Mouse (Mus musculus) limb, embryonic 14.5 days (tissue): ENCODE results near the gene Rab4a. TPM values are rescaled to one million over a fixed set of nuclear protein-coding genes. Genes with fewer than 3 reads are reported as not detected.

ENCODE experiments used
- ATAC-seq: fragments of 200-750 bp; cut with Nextera tagmentation; 2 replicates; pipeline ENCODE4 v1.8.0; 2017; ENCODE audit warnings: low read depth, moderate number of reproducible peaks, moderate TSS enrichment; ENCODE audit not compliant: low FRiP score
- DNase-seq: peaks from one replicate; pipeline ENCODE4 v3.0.0-alpha.2; 2015; ENCODE audit warnings: low spot score
- H3K27ac ChIP-seq: fragments of 300-500 bp; sonication (generic); replicated peaks from 2 replicates; pipeline ENCODE4 v1.5.1; 2014; ENCODE audit warnings: low read depth, mild to moderate bottlenecking, low read length, moderate library complexity, mixed read lengths
- H3K27me3 ChIP-seq: fragments of 300-500 bp; sonication (generic); 2 replicates; pipeline ENCODE4 v1.6.1; 2014; ENCODE audit warnings: low read length, mixed read lengths; ENCODE audit not compliant: control insufficient read depth, insufficient read depth
- H3K36me3 ChIP-seq: fragments of 300-500 bp; sonication (generic); 2 replicates; pipeline ENCODE4 v1.6.1; 2014; ENCODE audit warnings: mild to moderate bottlenecking, low read length, moderate library complexity, mixed read lengths; ENCODE audit not compliant: control insufficient read depth, insufficient read depth
- H3K4me1 ChIP-seq: fragments of 300-500 bp; sonication (generic); 2 replicates; pipeline ENCODE4 v1.6.1; 2014; ENCODE audit warnings: antibody characterized with exemption, low read length, mixed read lengths; ENCODE audit not compliant: control insufficient read depth, insufficient read depth
- H3K4me2 ChIP-seq: fragments of 300-500 bp; sonication (generic); replicated peaks from 2 replicates; pipeline ENCODE4 v1.6.1; 2014; ENCODE audit warnings: low read depth, mild to moderate bottlenecking, low read length, moderate library complexity; ENCODE audit not compliant: severe bottlenecking
- H3K4me3 ChIP-seq: fragments of 300-500 bp; sonication (generic); replicated peaks from 2 replicates; pipeline ENCODE4 v1.5.1; 2014; ENCODE audit warnings: low read length
- H3K9ac ChIP-seq: fragments of 300-500 bp; sonication (generic); 2 replicates; pipeline ENCODE4 v1.6.1; 2014; ENCODE audit warnings: mild to moderate bottlenecking, low read depth, low read length, moderate library complexity; ENCODE audit not compliant: severe bottlenecking
- H3K9me3 ChIP-seq: fragments of 300-500 bp; sonication (generic); 2 replicates; pipeline ENCODE4 v1.6.1; 2016; ENCODE audit warnings: low read length; ENCODE audit not compliant: control insufficient read depth
- POLR2A ChIP-seq: fragments of 200-500 bp; IDR thresholded peaks from 2 replicates; pipeline ENCODE4 v1.8.0; 2012; ENCODE audit warnings: inconsistent platforms, mild to moderate bottlenecking, moderate library complexity, borderline replicate concordance; ENCODE audit not compliant: insufficient read depth, insufficient read length; ENCODE audit errors: extremely low read depth
- WGBS: fragments of 180-500 bp; shearing (Covaris S2); extraction: QIAGEN DNeasy Blood & Tissue Kit; methylation state at CpG from one replicate; pipeline ENCODE4 v1.1.7; 2014; 5-methylcytosine and 5-hydroxymethylcytosine counted together
- polyA plus RNA-seq, 2 experiments: library from polyadenylated mRNA; depleted of rRNA in 1 of 2; stranded (reverse) in 1 of 2; unstranded in 1 of 2; fragments of >200 nt; fragmentation: Nextera tagmentation in 1 of 2; extraction: Ambion mirVana in 1 of 2; gene quantifications; 2 replicates each; pipeline versions ENCODE4 v1.2.1 to v1.2.3; 2012 to 2014

Gene Rab4a
- polyA plus RNA-seq, 2 experiments = 29.5 to 45.5 TPM

DNA sequence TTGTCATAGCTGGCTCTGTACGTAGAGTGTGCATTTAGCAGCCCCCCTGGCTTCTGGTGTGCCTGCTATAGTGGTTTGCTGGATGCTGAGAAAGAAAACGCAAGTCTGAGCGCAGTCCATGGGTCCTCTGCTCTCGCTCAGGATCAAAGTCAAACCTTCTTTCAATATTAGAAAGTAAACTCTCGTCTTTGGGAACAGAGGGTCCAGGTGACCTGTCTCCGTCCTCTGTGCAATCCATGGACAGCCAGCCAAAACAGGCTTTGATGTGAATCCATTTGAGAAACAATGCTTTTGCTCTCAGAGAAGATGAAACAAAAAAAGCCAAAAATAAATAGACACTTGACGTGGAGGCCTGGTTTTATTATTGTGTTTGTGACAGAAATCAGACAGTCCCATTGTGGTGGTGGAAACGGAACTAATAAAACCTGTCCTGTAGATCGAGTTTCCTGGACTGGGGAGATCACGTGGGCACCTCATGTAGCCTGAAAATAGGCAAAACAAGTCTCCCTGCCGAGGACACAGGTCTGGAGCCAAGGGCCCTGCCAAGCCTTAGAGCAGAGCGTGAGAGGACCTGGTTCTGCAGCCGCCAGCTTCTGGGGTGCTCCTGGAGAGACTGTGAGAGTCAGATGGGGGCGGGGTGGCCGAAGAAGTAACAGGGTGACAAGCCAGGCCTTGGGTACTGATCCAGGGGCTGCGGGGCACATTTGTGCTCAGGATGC, 7.5 kb downstream of the Rab4a start:
- Histone ChIP-seq H3K4me2 (no peak overlapping the region), H3K9ac (no peak overlapping the region), H3K27me3 (no peaks in the 10 kb centered on the region), H3K4me1 (peaks cover 8% of the 10 kb centered on the region), H3K9me3 (no peaks in the 10 kb centered on the region), H3K27ac (no peak overlapping the region), H3K4me3 (no peak overlapping the region), H3K36me3 (peaks cover 11% of the 10 kb centered on the region)
- ATAC-seq (no peak), DNase-seq (no peak)
- WGBS = 55% methylated on average over 16 of the region's 16 CpGs
- no peak for TF ChIP-seq POLR2A

DNA sequence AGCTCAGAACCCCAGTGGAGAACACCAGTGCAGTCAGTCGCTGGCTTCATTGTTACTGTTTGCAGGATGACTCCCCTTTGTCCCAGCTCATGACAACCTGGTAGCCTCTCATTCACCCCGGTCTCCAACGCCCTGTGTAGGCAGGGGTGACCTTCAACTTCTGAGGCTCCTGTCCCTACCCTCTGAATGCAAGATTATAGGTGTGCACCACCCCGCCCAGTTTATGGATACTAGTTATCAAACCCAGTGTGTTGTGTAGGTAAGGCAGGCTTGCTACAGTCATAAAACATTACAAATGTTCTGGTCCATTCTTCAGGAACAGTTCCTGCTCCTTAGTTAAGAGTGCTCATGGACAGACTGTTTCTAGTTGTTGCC, 8.1 kb downstream of the Rab4a start:
- WGBS = 81% methylated on average over 4 of the region's 4 CpGs
- no peak for TF ChIP-seq POLR2A
- Histone ChIP-seq H3K36me3 (peaks cover 11% of the 10 kb centered on the region), H3K27me3 (no peaks in the 10 kb centered on the region), H3K27ac (no peak overlapping the region), H3K4me1 (peaks cover 8% of the 10 kb centered on the region), H3K4me2 (no peak overlapping the region), H3K4me3 (no peak overlapping the region), H3K9me3 (no peaks in the 10 kb centered on the region), H3K9ac (no peak overlapping the region)
- no peak for DNase-seq
- no peak for ATAC-seq

DNA sequence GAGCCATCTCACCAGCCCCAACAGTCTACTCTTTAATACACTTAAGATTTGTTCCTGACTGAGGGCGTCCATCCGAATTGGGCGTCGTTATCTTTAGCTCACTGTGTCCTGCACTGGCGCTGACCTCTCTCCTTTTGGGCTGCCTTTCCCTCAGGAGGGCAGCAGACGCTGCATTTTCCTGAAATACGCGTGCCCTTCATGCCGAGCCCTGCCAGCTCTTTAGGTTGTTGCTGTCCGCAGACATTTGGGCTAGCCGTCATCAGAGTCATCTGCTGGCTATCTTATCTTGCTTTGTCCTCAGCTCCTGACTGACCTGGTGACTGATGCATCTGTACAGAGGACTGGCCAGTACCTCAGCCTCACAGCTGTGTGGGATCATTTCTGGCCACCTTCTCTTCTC, 9.5 kb downstream of the Rab4a start:
- H3K4me2 ChIP-seq = no peak overlapping the region
- DNase-seq (no peak), ATAC-seq (no peak)
- H3K27ac ChIP-seq = no peak overlapping the region
- H3K36me3 ChIP-seq = peaks cover 11% of the 10 kb centered on the region
- no peaks in the 10 kb centered on the region for H3K27me3 ChIP-seq
- no peak overlapping the region for H3K4me3 ChIP-seq
- peaks cover 8% of the 10 kb centered on the region for H3K4me1 ChIP-seq
- H3K9me3 ChIP-seq = no peaks in the 10 kb centered on the region
- TF ChIP-seq POLR2A = no peak
- 92% methylated on average over 11 of the region's 11 CpGs for WGBS
- H3K9ac ChIP-seq = no peak overlapping the region

DNA sequence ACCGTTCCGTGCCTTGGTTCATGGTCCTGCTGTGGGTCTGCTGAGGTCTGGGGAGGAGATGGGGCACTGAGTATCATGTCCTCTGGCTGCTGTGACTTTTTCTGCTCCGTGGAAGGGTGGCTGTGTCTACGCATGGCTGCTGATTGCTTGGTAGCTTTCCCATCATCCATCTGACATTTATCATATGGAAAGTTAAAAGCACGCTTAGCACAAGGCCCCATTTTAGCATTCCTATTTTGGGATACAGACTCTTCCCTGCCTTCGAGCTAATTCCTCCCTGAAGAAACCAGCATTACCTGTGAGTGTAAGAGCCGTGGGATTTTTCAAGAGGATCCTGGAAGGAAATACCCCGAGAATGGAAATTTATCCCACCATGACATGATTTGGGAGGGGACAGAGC, 11.2 kb downstream of the Rab4a start:
- Histone ChIP-seq H3K4me3 (no peak overlapping the region), H3K4me1 (peaks cover 8% of the 10 kb centered on the region), H3K36me3 (peaks cover 18% of the 10 kb centered on the region), H3K4me2 (no peak overlapping the region), H3K27ac (no peak overlapping the region), H3K9me3 (no peaks in the 10 kb centered on the region), H3K27me3 (no peaks in the 10 kb centered on the region), H3K9ac (no peak overlapping the region)
- 90% methylated on average over 8 of the region's 8 CpGs for WGBS
- DNase-seq (no peak), ATAC-seq (no peak)
- TF ChIP-seq POLR2A = no peak

GRCm38 (mm10) chr8:123817747-123818146, 12.0 kb downstream of the Rab4a start:
- Histone ChIP-seq H3K27me3 (no peaks in the 10 kb centered on the region), H3K9me3 (no peaks in the 10 kb centered on the region), H3K36me3 (peaks cover 18% of the 10 kb centered on the region), H3K4me2 (no peak overlapping the region), H3K4me1 (peaks cover 8% of the 10 kb centered on the region), H3K27ac (no peak overlapping the region), H3K9ac (no peak overlapping the region), H3K4me3 (no peak overlapping the region)
- DNase-seq (no peak), ATAC-seq (no peak)
- 91% methylated on average over 11 of the region's 11 CpGs for WGBS
- no peak for TF ChIP-seq POLR2A
